Mouse (Mus musculus): ENCODE data around the gene Megf9. TPM values are rescaled to one million over a fixed set of nuclear protein-coding genes. Genes with fewer than 3 reads are reported as not detected.

Gene Megf9
- polyA plus RNA-seq (2014; fragmentation: Illumina TruSeq; extraction: RNeasy Lipid Tissue Mini Kit (QIAGEN cat#74804); ENCODE audit: low read depth, low replicate concordance) = 36.5 TPM

GRCm38 (mm10) chr4:70534891-70535269 lies at the start of gene Megf9:
Megf9 (minus strand) TSS chr4:70534995.

GRCm38 (mm10) chr4:70409994-70410721 lies 124.6 kb downstream of the Megf9 start, which contains the start of gene Cdk5rap2:
Cdk5rap2 (minus strand) TSS chr4:70410443.

Other genes with a start within 250 kb of the Megf9 start
- gene Cdk5rap2, start 124.6 kb downstream of the Megf9 start, polyA plus RNA-seq (2014; fragmentation: Illumina TruSeq; extraction: RNeasy Lipid Tissue Mini Kit (QIAGEN cat#74804); ENCODE audit: low read depth, low replicate concordance) = 4.8 TPM

All from kidney, adult 10 weeks (tissue).